Mouse (Mus musculus) left cerebral cortex, adult 6 months (tissue): ENCODE measurements around the gene Rc3h2. TPM values are rescaled to one million over a fixed set of nuclear protein-coding genes. Genes with fewer than 3 reads are reported as not detected.

Source experiments
- long read RNA-seq, 2 experiments: library from polyadenylated mRNA; unstranded; transcript quantifications; one replicate each; pipeline ENCODE4 v2.0.0; 2019 to 2020
- polyA plus RNA-seq: library from polyadenylated mRNA; unstranded; fragments of <200 nt; fragmentation: Nextera tagmentation; gene quantifications from 2 replicates; pipeline ENCODE4 v1.2.3, GENCODE M21; 2021

Gene Rc3h2
- polyA plus RNA-seq, result 6.5 and 12.5 TPM in 2 replicates
- long read RNA-seq, experiment 1, full-length matches to known transcripts, result 1 of 21 reads
- long read RNA-seq, experiment 1, partial matches to known transcripts, result 2 of 21 reads
- long read RNA-seq, experiment 1, other reads (novel, unspliced or antisense), result 18 of 21 reads
- long read RNA-seq, experiment 2, partial matches to known transcripts, result 3 of 12 reads
- long read RNA-seq, experiment 2, other reads (novel, unspliced or antisense), result 9 of 12 reads

GRCm38 (mm10) chr2:37422306-37423304 is at the start of gene Rc3h2:
TSS of gene Rc3h2 (minus strand) at chr2:37422903.

GRCm38 (mm10) chr2:37442611-37443591 is 20.2 kb upstream of the Rc3h2 start, which contains the start of the genes Zbtb26, Zbtb6 and Rabgap1:
TSS of gene Zbtb26 (minus strand) at chr2:37443135.
TSS of gene Zbtb6 (minus strand) at chr2:37443171.
TSS of gene Rabgap1 (plus strand) at chr2:37443279.

GRCm38 (mm10) chr2:37358633-37359540 is 63.8 kb downstream of the Rc3h2 start, which contains the start of gene Pdcl:
TSS of gene Pdcl (minus strand) at chr2:37359332.

GRCm38 (mm10) chr2:37326215-37326614 is 96.5 kb downstream of the Rc3h2 start, which contains the start of gene Olfr368:
TSS of gene Olfr368 (plus strand) at chr2:37326515.

Other genes with a start within 250 kb of the Rc3h2 start
- gene Olfr365, start 234.7 kb downstream of the Rc3h2 start, polyA plus RNA-seq, result not detected in 2 replicates
- not detected in 2 replicates for gene Olfr366, start 211.3 kb downstream of the Rc3h2 start, polyA plus RNA-seq
- gene Olfr368, start 96.4 kb downstream of the Rc3h2 start, polyA plus RNA-seq, result not detected in 2 replicates
- gene Pdcl, start 63.6 kb downstream of the Rc3h2 start, polyA plus RNA-seq, result 14.2 and 17.3 TPM in 2 replicates
- gene Zbtb26, start 20.2 kb upstream of the Rc3h2 start, polyA plus RNA-seq, result 2.7 and 2.9 TPM in 2 replicates
- gene Zbtb6, start 20.3 kb upstream of the Rc3h2 start, polyA plus RNA-seq, result 2.1 and 3.7 TPM in 2 replicates
- gene Rabgap1, start 20.4 kb upstream of the Rc3h2 start, polyA plus RNA-seq, result 14.2 and 24.8 TPM in 2 replicates
- gene Gpr21, start 93.4 kb upstream of the Rc3h2 start, polyA plus RNA-seq, result 0.68 and 0.86 TPM in 2 replicates